Mouse (Mus musculus): Measurements from ENCODE around the gene Irak4.

Irak4 gene

DNA sequence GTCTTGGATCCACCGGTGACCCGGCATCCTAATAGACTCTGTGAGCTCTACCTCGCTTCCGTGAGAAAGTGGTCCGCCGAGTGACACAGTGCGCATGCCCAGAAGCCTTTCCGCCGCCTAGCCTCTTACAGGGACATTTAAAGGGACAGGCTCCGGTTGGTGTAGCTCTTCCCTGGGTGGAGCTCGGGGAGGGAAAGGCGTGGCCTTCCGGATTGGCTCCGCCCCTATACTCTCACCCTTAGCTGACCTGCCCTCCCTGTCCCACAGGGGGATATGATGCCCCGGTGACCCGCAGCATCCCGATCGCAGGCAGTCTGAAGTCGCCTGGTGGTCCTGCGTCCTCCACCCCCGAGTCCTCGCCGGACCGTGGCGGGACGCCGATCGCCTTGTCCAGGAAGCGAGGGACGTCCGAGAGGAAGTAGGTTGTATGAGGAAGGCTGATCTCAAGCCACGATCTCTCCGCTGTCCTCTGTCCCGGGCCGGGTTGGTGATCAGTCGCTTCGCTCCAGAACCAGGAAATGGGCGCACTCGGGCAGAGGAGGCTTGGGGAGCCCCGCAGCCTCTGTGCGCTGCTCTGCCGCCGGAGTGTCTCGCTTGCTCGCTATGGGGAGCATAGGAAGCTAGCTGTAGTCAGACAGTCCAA lies at the start of gene Irak4, which contains the start of gene Pus7l:
Gene Irak4 (plus strand): TSS at position 235 of the 643 bp plus-strand sequence.
Gene Pus7l (minus strand): TSS at position 139 of the 643 bp plus-strand sequence.
- DNase-seq = peak; percentile 97

DNA sequence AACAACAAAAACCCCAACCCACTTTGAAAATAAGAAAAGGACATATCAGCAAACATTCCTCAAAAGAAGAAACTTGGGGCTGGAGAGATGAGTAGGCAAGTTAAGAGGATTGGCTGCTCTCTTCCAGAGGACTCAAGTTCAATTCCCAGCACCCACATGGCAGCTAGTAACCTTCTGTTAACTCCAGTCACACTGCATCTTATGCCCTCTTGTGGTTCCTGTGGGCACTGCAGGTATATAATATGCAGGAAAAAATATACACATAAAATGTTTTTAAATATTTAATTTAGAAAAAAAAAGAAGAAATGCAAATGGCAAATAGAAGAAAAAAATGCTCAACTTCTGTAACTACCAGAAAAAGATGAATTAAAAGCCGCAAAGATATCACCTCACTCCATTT lies 49.0 kb upstream of the Irak4 start:
- no peak for DNase-seq

DNA sequence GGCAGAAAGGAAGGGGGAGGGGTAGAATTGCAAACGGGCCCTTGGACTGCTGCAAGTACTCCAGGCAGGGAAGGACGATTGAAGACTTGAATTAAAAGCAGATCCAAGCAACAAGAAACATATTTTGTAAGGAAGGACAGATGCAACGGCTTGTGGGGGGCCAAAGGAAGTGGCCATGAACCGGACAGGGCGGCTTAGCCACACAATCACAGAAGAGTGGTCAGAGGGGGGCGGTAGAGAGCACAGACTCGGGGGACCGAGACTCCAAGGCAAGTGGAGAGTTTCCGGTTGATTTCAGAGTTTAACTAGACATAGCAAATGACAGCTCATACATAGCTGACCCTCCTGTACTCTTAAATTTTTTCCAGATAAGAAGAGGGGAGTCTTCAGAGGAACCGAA lies 47.5 kb upstream of the Irak4 start:
- DNase-seq = no peak

DNA sequence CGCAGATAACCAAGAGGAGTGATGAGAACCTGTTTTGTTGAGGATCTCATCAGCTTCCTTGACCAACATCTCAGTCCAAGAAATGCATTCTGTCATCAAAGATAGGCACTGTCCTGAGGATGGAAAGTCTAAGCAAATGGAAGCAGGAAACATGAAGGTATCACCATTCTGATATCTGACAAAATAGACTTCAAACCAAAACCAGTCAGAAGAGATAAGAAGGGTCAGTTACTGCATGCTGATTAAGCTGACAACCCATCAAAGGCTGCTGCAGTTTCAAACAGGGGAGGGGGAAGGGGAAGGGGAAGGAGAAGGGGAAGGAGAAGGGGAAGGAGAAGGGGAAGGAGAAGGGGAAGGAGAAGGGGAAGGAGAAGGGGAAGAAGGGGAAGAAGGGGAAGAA lies 44.2 kb upstream of the Irak4 start:
- DNase-seq = no peak

GRCm38 (mm10) chr15:94503451-94504215 lies 39.8 kb upstream of the Irak4 start:
- no peak for DNase-seq

DNA sequence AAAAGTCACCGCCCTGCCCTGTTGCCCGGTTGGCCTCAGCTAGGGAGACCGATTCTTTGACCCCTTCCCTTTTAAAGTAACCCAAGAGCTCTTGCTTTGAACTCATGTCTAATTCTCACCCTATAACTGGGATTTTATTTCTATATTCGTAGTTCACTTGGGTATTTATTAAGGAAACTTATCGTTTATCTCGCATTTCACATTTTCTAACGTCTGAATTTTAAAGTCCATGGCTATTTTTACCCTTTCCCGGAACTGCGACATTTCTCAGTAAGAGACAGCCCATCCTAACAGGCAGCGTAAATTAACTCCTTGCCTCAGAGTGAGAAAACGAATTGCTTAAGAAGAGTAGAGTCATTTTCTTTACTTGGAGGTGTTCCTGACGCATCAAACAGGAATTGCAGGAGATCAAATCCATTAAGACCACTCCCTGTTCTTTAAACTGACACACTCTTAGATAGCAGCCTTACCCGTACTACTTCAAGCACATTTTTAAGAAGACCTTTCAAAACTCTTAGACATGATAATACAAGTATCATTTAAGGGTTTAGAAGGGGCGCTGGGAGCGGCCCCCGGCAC lies 25.4 kb upstream of the Irak4 start:
- DNase-seq = no peak

GRCm38 (mm10) chr15:94520205-94520900 lies 23.1 kb upstream of the Irak4 start:
- peak; percentile 72 for DNase-seq

GRCm38 (mm10) chr15:94520959-94521358 lies 22.5 kb upstream of the Irak4 start:
- no peak for DNase-seq

DNA sequence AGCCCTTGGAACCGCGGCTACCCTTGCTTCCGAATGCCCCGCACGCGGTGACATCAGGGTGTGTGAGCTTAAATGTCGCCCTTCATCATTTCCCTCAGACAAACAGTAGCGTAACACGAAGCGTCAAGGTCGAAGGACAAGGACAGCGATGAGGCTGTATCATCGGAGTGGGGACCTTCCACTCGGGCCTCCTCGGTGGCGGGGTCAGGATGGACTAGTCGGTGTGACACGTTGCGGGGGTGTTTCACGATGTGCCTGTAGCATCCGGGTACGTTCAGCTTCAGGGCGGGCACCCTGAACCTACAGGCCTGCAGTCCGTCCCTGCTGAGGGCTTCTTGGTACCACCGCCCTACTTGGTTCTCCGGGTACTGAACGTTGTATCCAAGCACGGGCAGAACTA lies 20.2 kb upstream of the Irak4 start:
- no peak for DNase-seq

DNA sequence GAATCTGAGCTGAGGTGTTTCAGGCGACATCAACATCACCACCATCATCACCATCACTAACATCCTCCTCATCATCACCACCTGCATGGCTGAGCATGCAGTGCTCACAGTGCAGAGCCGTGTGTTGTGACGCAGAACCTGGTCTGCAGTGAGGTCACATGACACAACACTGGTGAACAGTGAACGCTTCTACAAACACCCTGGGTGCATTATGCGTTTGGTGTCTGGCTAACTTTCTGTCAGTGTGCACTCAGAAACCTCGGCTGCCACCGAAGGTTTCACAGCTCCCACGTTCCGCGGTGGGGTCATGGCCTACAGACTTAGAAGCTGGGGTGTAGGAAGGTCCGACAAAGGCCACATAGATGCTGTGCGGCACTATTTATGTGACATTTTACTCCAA lies 18.5 kb upstream of the Irak4 start:
- no peak for DNase-seq

DNA sequence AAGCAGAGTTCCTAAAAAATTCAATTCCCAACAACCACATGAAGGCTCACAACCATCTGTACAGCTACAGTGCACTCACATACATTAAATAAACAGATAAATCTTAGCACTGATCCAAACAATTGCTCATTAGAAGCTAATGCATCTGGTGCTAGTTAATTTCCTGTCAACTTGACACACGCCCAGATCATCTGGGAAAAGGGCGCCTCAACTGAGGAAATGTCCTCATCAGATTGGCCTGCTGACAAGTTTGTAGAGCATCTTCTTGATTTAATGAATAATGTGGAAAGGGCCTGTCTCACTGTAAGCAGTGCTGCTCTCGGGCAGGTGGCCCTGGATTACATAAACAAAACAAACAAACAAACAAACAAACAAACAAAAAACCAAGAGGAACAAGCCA lies 12.9 kb upstream of the Irak4 start:
- peak; percentile 17 for DNase-seq

- no peak for DNase-seq
Observed at GRCm38 (mm10) chr15:94532306-94532705, 11.1 kb upstream of the Irak4 start.

GRCm38 (mm10) chr15:94532956-94533355 lies 10.5 kb upstream of the Irak4 start:
- DNase-seq = no peak

GRCm38 (mm10) chr15:94535521-94535920 lies 7.9 kb upstream of the Irak4 start:
- DNase-seq = no peak

GRCm38 (mm10) chr15:94539296-94539695 lies 4.1 kb upstream of the Irak4 start:
- DNase-seq = no peak

DNA sequence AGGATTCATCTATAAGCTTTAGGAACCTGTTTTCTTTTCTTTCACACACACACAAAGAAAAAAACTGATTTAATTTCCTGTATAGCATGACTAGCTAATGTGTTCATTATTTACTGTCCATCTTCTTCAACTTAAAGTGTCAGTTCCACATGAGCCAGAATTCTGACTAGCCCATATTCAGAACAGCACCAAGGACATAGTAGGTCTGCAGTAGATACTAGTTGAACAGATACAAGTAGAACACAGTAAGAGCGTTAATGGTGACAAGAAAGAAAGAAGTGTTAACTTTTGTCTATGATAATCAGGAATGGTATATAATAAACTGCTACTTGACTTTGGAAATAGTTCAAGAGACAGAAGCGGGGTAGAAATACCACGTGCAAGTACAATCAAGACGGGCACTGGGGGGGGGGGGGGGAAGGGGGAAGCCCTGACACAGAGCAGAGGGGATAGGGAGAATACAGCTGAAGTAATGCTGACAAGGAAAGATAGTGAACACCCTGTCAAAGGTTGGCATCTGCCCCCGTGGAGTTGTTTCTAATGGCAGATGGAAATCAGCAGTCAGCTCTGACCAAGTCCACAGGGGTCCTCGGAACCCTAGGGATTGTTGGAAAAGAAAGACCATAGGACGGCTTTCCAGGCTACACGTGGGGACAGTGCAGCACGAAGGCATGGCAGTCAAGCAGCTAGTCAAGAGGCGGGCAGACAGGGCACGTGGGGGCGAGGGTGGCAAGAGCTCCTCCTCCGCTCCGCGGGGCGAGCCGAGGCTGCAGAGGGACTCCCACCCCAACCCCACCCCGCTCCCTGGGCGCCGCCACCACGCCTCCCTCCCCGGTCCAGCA lies 655 bp upstream of the Irak4 start:
- no peak for DNase-seq

DNA sequence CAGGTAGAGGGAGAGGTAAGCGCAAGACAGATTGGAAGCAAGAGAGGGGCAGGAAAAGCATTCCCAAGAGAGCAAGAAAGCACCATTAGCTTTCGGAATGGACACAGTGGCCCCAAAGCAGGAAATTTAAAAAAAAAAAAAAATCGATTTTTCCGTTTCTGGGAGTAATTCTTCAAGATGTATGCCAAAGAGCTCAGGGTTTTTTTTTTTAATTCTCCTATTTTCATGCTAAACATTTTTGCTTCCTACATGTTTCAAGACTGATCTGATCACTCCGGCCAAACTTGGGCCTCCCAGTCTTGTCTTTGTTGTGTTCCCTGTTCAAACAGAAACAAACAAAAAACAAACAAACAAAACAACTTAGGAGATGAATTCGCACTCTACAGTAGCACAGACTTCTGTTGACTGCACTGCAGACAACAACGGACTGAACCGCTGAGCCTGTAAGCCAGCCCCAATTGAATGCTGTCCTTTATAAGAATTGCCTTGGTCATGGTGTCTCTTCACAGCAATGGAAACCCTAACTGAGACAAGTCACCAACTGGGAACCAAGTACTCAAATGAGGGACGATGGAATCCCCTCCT lies 701 bp downstream of the Irak4 start:
- no peak for DNase-seq

GRCm38 (mm10) chr15:94544844-94545243 lies 1.4 kb downstream of the Irak4 start:
- DNase-seq = peak; percentile 39

- no peak for DNase-seq
Observed at GRCm38 (mm10) chr15:94553536-94553935, 10.1 kb downstream of the Irak4 start.

DNA sequence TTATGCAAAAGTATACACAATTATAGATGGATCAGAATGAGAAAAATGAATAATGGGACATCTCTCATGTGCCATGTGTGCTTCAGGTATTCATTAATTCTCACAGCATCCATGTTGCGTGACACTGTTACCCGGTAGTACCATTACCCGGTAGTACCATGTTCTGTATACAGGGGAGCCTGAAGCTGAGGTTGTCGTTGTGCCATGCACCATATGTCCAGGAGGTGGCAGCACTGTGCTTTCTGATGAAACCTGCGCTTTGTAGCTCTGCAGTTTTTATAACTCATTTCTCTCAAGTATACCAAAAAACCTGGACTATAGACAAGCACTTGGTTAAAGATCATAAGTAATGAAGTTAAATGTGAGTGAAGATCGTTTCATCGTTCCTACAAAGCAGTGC lies 14.0 kb downstream of the Irak4 start:
- DNase-seq = peak; percentile 93

DNA sequence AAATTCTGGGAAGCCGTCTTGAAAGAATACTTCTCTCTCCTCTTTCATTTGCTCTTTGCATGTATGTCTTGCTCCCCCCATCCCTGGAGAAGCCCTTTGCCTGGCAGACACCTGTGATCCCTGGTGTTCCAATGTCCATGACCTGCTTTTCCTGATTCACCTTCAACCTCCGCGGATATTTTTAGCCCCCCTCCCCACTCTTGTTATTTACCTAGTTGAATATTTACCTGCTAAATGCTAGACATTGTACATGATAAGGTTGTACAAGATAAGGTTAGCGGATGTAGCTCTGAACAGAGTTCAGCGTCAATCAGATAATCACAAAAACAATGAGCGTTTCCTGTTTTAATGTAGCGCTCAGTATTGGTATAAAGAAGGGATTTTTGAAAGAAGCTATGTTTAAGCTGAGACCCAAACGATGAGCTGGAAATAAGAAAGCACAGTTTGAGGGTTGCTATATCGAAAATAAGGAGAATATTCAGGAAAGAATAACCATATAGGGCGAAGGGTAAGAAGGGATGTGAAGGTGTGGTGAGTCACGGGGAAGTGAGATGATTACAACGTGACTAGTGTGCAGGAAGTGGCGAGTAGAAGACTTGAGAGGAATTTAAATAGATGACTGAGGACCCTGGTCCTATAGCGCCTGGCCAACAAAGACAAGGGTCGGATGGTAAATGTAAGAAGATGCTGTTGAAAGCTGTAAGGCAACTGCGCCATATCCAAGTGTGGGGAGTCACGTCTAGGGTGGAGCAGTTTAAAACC lies 15.6 kb downstream of the Irak4 start:
- no peak for DNase-seq

Data from lung, postnatal 36 days (tissue).